Mouse (Mus musculus): ENCODE measurements at regions not wholly inside any gene's neighbourhood (a gene's known extent, or its start where the extent isn't known, plus 50 kb on each side); places are given as distances from the start of the nearest gene placed in this dataset.

GRCm38 (mm10) chr13:97442283-97442682 is 201.4 kb downstream of the Enc1 start:
- H3K4me3 ChIP-seq (ENCODE audit: control insufficient read depth in 1 of 2, insufficient read depth in 1 of 2, low read depth in 2 of 2, low read length in 2 of 2): peak overlapping the region; percentile 57 to 59
- H3K27ac ChIP-seq (ENCODE audit: control insufficient read depth, low read depth, low read length): peak overlapping the region; percentile 80
- peak; percentile 77 for DNase-seq (ENCODE audit: low read depth, low spot score)
- peak in 1 of 2 experiments; percentile 59; a peak in 2 of 4 replicates for TF ChIP-seq POLR2A (IDR thresholded peaks at IDR 0.05; ENCODE audit: control insufficient read depth in 1 of 2, insufficient read depth in 1 of 2, low read depth in 1 of 2, low read length in 2 of 2, poor library complexity in 1 of 2)
- 0 out of 2 replicates have a peak, but pooled peaks have one; percentile 36 for TF ChIP-seq MYB (IDR thresholded peaks at IDR 0.05; ENCODE audit: low read depth, low read length)
- TF ChIP-seq ELF1 (IDR thresholded peaks at IDR 0.05; ENCODE audit: low read depth, low read length): 0 out of 2 replicates have a peak, but pooled peaks have one; percentile 49
- no peak for TF ChIP-seq USF1 (IDR thresholded peaks at IDR 0.05; ENCODE audit: low read depth, low read length)
- 0 out of 4 replicates have a peak, but pooled peaks of 1 of the 2 experiments have one; percentile 30 for TF ChIP-seq EP300 (IDR thresholded peaks at IDR 0.05; ENCODE audit: low read depth in 1 of 2, low read length in 2 of 2)
- no peak for TF ChIP-seq MEF2A (IDR thresholded peaks at IDR 0.05; ENCODE audit: extremely low read depth, insufficient replicate concordance, low read depth, low read length, poor library complexity, severe bottlenecking)
- TF ChIP-seq TAL1 (IDR thresholded peaks at IDR 0.05; ENCODE audit: low read length): no peak
- TF ChIP-seq NELFE (IDR thresholded peaks at IDR 0.05; ENCODE audit: low read depth, low read length): peak; percentile 51; the same call in 1 of the 2 replicates
- no peak for TF ChIP-seq KAT2A (conservative IDR thresholded peaks at IDR 0.05; ENCODE audit: low read depth, low read length)
- no peak for TF ChIP-seq E2F4 (IDR thresholded peaks at IDR 0.05; ENCODE audit: borderline replicate concordance, low read depth, low read length)
- TF ChIP-seq HCFC1 (IDR thresholded peaks at IDR 0.05; ENCODE audit: low read depth, low read length): no peak
- peak; percentile 18; the same call in 1 of the 2 replicates for TF ChIP-seq NRF1 (IDR thresholded peaks at IDR 0.05; ENCODE audit: insufficient read depth, low read depth, low read length, poor library complexity, severe bottlenecking)
- 0 out of 2 replicates have a peak, but pooled peaks have one; percentile 29 for TF ChIP-seq TBP (IDR thresholded peaks at IDR 0.05; ENCODE audit: low read depth, low read length)
- H3K9me3 ChIP-seq (replicated peaks; ENCODE audit: insufficient read depth, low read length): no peaks in the 10 kb centered on the region
- H3K4me1 ChIP-seq (ENCODE audit: control insufficient read depth in 1 of 2, insufficient read depth in 2 of 2, low read length in 2 of 2): peaks cover 10 to 32% of the 10 kb centered on the region in 2 experiments
- H3K79me2 ChIP-seq (ENCODE audit: control insufficient read depth, insufficient read depth, low read length, poor library complexity): no peaks in the 10 kb centered on the region; the same call in 1 of the 2 replicates
- peak overlapping the region; percentile 64 for H3K9ac ChIP-seq (ENCODE audit: control insufficient read depth, low read depth, low read length, poor library complexity, severe bottlenecking)
- H3K36me3 ChIP-seq (ENCODE audit: control insufficient read depth in 1 of 2, insufficient read depth in 2 of 2, low read length in 2 of 2): peaks cover 0 to 17% of the 10 kb centered on the region in 2 experiments; a peak in 2 of 4 replicates
- no peaks in the 10 kb centered on the region for H3K27me3 ChIP-seq (ENCODE audit: control insufficient read depth in 1 of 2, insufficient read depth in 2 of 2, low read length in 2 of 2)

- Histone ChIP-seq H3K36me3 (ENCODE audit: control insufficient read depth in 1 of 2, insufficient read depth in 2 of 2, low read length in 2 of 2) (peaks cover 0 to 17% of the 10 kb centered on the region in 2 experiments; a peak in 2 of 4 replicates), H3K27me3 (ENCODE audit: control insufficient read depth in 1 of 2, insufficient read depth in 2 of 2, low read length in 2 of 2) (no peaks in the 10 kb centered on the region), H3K79me2 (ENCODE audit: control insufficient read depth, insufficient read depth, low read length, poor library complexity) (no peaks in the 10 kb centered on the region; the same call in 1 of the 2 replicates), H3K4me3 (ENCODE audit: control insufficient read depth in 1 of 2, insufficient read depth in 1 of 2, low read depth in 2 of 2, low read length in 2 of 2) (peak overlapping the region; percentile 57 to 59), H3K9ac (ENCODE audit: control insufficient read depth, low read depth, low read length, poor library complexity, severe bottlenecking) (peak overlapping the region; percentile 64), H3K27ac (ENCODE audit: control insufficient read depth, low read depth, low read length) (peak overlapping the region; percentile 80), H3K4me1 (ENCODE audit: control insufficient read depth in 1 of 2, insufficient read depth in 2 of 2, low read length in 2 of 2) (peaks cover 10 to 32% of the 10 kb centered on the region in 2 experiments), H3K9me3 (replicated peaks; ENCODE audit: insufficient read depth, low read length) (no peaks in the 10 kb centered on the region)
- no peak for DNase-seq (ENCODE audit: low read depth, low spot score)
- no peak for TF ChIP-seq MYC (IDR thresholded peaks at IDR 0.05; ENCODE audit: low read depth, low read length)
- TF ChIP-seq RCOR1 (IDR thresholded peaks at IDR 0.05; ENCODE audit: low read depth, low read length): no peak
- no peak for TF ChIP-seq ZMIZ1 (IDR thresholded peaks at IDR 0.05; ENCODE audit: low read depth, low read length)
- no peak for TF ChIP-seq KAT2A (conservative IDR thresholded peaks at IDR 0.05; ENCODE audit: low read depth, low read length)
- no peak for TF ChIP-seq POLR2AphosphoS2 (IDR thresholded peaks at IDR 0.05; ENCODE audit: low read length)
- TF ChIP-seq ETS1 (IDR thresholded peaks at IDR 0.05; ENCODE audit: low read depth, low read length): no peak
- TF ChIP-seq NRF1 (IDR thresholded peaks at IDR 0.05; ENCODE audit: insufficient read depth, low read depth, low read length, poor library complexity, severe bottlenecking): no peak
- TF ChIP-seq BHLHE40 (IDR thresholded peaks at IDR 0.05; ENCODE audit: borderline replicate concordance, low read depth, low read length): no peak
- TF ChIP-seq MAX (IDR thresholded peaks at IDR 0.05; ENCODE audit: low read length): no peak
- no peak for TF ChIP-seq POLR2AphosphoS5 (IDR thresholded peaks at IDR 0.05; ENCODE audit: borderline replicate concordance, low read depth, low read length)
- TF ChIP-seq ZKSCAN1 (IDR thresholded peaks at IDR 0.05; ENCODE audit: low read depth, low read length): no peak
- no peak for TF ChIP-seq SIN3A (IDR thresholded peaks at IDR 0.05; ENCODE audit: low read length)
- TF ChIP-seq GATA1 (IDR thresholded peaks at IDR 0.05; ENCODE audit: low read depth, low read length): no peak
- TF ChIP-seq TAL1 (IDR thresholded peaks at IDR 0.05; ENCODE audit: low read length): no peak
- TF ChIP-seq ZC3H11A (IDR thresholded peaks at IDR 0.05; ENCODE audit: low read depth, low read length): no peak
- TF ChIP-seq CHD1 (IDR thresholded peaks at IDR 0.05; ENCODE audit: low read depth, low read length): no peak
These were observed 200.9 kb downstream of the Enc1 start for GRCm38 (mm10) chr13:97441803-97442202.

Measured in MEL (cell line).